Mouse (Mus musculus): Measurements from ENCODE around the gene Os9. TPM values are rescaled to one million over a fixed set of nuclear protein-coding genes. Genes with fewer than 3 reads are reported as not detected.
"Not testable (repeated sequence)": the region's sequence is repeated elsewhere in the genome, so short reads cannot be mapped to it uniquely, and the experiment has no call there.

Gene Os9
- polyA plus RNA-seq, 1 experiment = 117 TPM

GRCm38 (mm10) chr10:127076082-127076481 lies 44.8 kb downstream of the Os9 start:
- 39% methylated on average over 4 of the region's 4 CpGs for WGBS
- Histone ChIP-seq H3K4me1 (ENCODE audit: control insufficient read depth, insufficient read depth, insufficient read length, low read length) (peaks cover 9% of the 10 kb centered on the region; the same call in 1 of the 2 replicates), H3K4me3 (ENCODE audit: low read depth, low read length) (peak overlapping the region; percentile 53), H3K36me3 (ENCODE audit: control insufficient read depth, insufficient read depth, low read length) (no peaks in the 10 kb centered on the region), H3K27me3 (ENCODE audit: control insufficient read depth, insufficient read depth, low read length) (peaks cover 36% of the 10 kb centered on the region), H3K27ac (ENCODE audit: insufficient read depth, low read depth, low read length) (no peak overlapping the region)
- TF ChIP-seq POLR2A (IDR thresholded peaks at IDR 0.05; ENCODE audit: low read depth, low read length) (no peak), CTCF (IDR thresholded peaks at IDR 0.05; ENCODE audit: extremely low read depth, insufficient read length, insufficient replicate concordance, low read depth, low read length) (no peak)

GRCm38 (mm10) chr10:127075651-127076050 lies 45.3 kb downstream of the Os9 start:
- whole genome bisulfite sequencing = 49% methylated on average over 8 of the region's 8 CpGs
- H3K27ac ChIP-seq (ENCODE audit: insufficient read depth, low read depth, low read length) = 0 out of 2 replicates have a peak overlapping the region, but pooled peaks have one; percentile 1
- H3K4me3 ChIP-seq (ENCODE audit: low read depth, low read length) = peak overlapping the region; percentile 53
- TF ChIP-seq CTCF (IDR thresholded peaks at IDR 0.05; ENCODE audit: extremely low read depth, insufficient read length, insufficient replicate concordance, low read depth, low read length) = no peak
- no peak for TF ChIP-seq POLR2A (IDR thresholded peaks at IDR 0.05; ENCODE audit: low read depth, low read length)
- no peaks in the 10 kb centered on the region for H3K36me3 ChIP-seq (ENCODE audit: control insufficient read depth, insufficient read depth, low read length)
- peaks cover 7% of the 10 kb centered on the region; the same call in 1 of the 2 replicates for H3K4me1 ChIP-seq (ENCODE audit: control insufficient read depth, insufficient read depth, insufficient read length, low read length)
- H3K27me3 ChIP-seq (ENCODE audit: control insufficient read depth, insufficient read depth, low read length) = peaks cover 33% of the 10 kb centered on the region

- Histone ChIP-seq H3K36me3 (ENCODE audit: control insufficient read depth, insufficient read depth, low read length) (no peaks in the 10 kb centered on the region), H3K27me3 (ENCODE audit: control insufficient read depth, insufficient read depth, low read length) (peaks cover 27% of the 10 kb centered on the region), H3K4me1 (ENCODE audit: control insufficient read depth, insufficient read depth, insufficient read length, low read length) (peaks cover 6% of the 10 kb centered on the region; the same call in 1 of the 2 replicates), H3K4me3 (ENCODE audit: low read depth, low read length) (peak within 1 kb of the TSS; percentile 53), H3K27ac (ENCODE audit: insufficient read depth, low read depth, low read length) (0 out of 2 replicates have a peak within 1 kb of the TSS, but pooled peaks have one; percentile 1)
- TF ChIP-seq POLR2A (IDR thresholded peaks at IDR 0.05; ENCODE audit: low read depth, low read length) (no peak), CTCF (IDR thresholded peaks at IDR 0.05; ENCODE audit: extremely low read depth, insufficient read length, insufficient replicate concordance, low read depth, low read length) (peak; percentile 22; the same call in 1 of the 2 replicates)
- WGBS = 61% methylated on average over 9 of the region's 9 CpGs
Observed at GRCm38 (mm10) chr10:127075080-127075479, 45.9 kb downstream of the Os9 start, which contains the start of gene Agap2. Gene Agap2 (plus strand): TSS chr10:127075284.

- TF ChIP-seq CTCF (IDR thresholded peaks at IDR 0.05; ENCODE audit: extremely low read depth, insufficient read length, insufficient replicate concordance, low read depth, low read length) = no peak
- no peak for TF ChIP-seq POLR2A (IDR thresholded peaks at IDR 0.05; ENCODE audit: low read depth, low read length)
- Histone ChIP-seq H3K4me3 (ENCODE audit: low read depth, low read length) (no peak overlapping the region), H3K4me1 (ENCODE audit: control insufficient read depth, insufficient read depth, insufficient read length, low read length) (peaks cover 5% of the 10 kb centered on the region; the same call in 1 of the 2 replicates), H3K27ac (ENCODE audit: insufficient read depth, low read depth, low read length) (no peak overlapping the region), H3K36me3 (ENCODE audit: control insufficient read depth, insufficient read depth, low read length) (no peaks in the 10 kb centered on the region), H3K27me3 (ENCODE audit: control insufficient read depth, insufficient read depth, low read length) (peaks cover 16% of the 10 kb centered on the region)
- 98% methylated on average over 1 of the region's 1 CpGs for WGBS
Observed at GRCm38 (mm10) chr10:127073981-127074380, 47.0 kb downstream of the Os9 start.

GRCm38 (mm10) chr10:127072969-127073368 lies 48.0 kb downstream of the Os9 start:
- H3K27ac ChIP-seq (ENCODE audit: insufficient read depth, low read depth, low read length); H3K4me3 ChIP-seq (ENCODE audit: low read depth, low read length); H3K36me3 ChIP-seq (ENCODE audit: control insufficient read depth, insufficient read depth, low read length); H3K4me1 ChIP-seq (ENCODE audit: control insufficient read depth, insufficient read depth, insufficient read length, low read length); H3K27me3 ChIP-seq (ENCODE audit: control insufficient read depth, insufficient read depth, low read length): not testable (repeated sequence)
- WGBS = 62% methylated on average over 2 of the region's 2 CpGs

GRCm38 (mm10) chr10:127072270-127072669 lies 48.7 kb downstream of the Os9 start:
- not testable (repeated sequence) for H3K4me3 ChIP-seq (ENCODE audit: low read depth, low read length); H3K27me3 ChIP-seq (ENCODE audit: control insufficient read depth, insufficient read depth, low read length); H3K27ac ChIP-seq (ENCODE audit: insufficient read depth, low read depth, low read length); H3K4me1 ChIP-seq (ENCODE audit: control insufficient read depth, insufficient read depth, insufficient read length, low read length)
- peaks cover 13% of the 10 kb centered on the region for H3K36me3 ChIP-seq (ENCODE audit: control insufficient read depth, insufficient read depth, low read length)
- WGBS = 68% methylated on average over 4 of the region's 4 CpGs

- Histone ChIP-seq H3K4me3 (ENCODE audit: low read depth, low read length) (no peak overlapping the region), H3K4me1 (ENCODE audit: control insufficient read depth, insufficient read depth, insufficient read length, low read length) (peaks cover 13% of the 10 kb centered on the region; the same call in 1 of the 2 replicates), H3K36me3 (ENCODE audit: control insufficient read depth, insufficient read depth, low read length) (peaks cover 21% of the 10 kb centered on the region), H3K27me3 (ENCODE audit: control insufficient read depth, insufficient read depth, low read length) (no peaks in the 10 kb centered on the region), H3K27ac (ENCODE audit: insufficient read depth, low read depth, low read length) (no peak overlapping the region)
- TF ChIP-seq CTCF (IDR thresholded peaks at IDR 0.05; ENCODE audit: extremely low read depth, insufficient read length, insufficient replicate concordance, low read depth, low read length) (no peak), POLR2A (IDR thresholded peaks at IDR 0.05; ENCODE audit: low read depth, low read length) (no peak)
- 42% methylated on average over 9 of the region's 9 CpGs for WGBS
Observed at GRCm38 (mm10) chr10:127071203-127071602, 49.7 kb downstream of the Os9 start.
